Mouse (Mus musculus) E14TG2a.4 (cell line): Measurements from ENCODE around the gene Mrgbp.

Source experiments
- H3K27me3 ChIP-seq: 2 replicates; pipeline ENCODE4 v1.6.1; 2014; ENCODE audit warnings: low read length, control low read depth; ENCODE audit not compliant: insufficient read depth
- H3K36me3 ChIP-seq: 2 replicates; pipeline ENCODE4 v1.6.1; 2014; ENCODE audit warnings: low read length, control low read depth; ENCODE audit not compliant: insufficient read depth
- H3K4me1 ChIP-seq: replicated peaks from 2 replicates; pipeline ENCODE4 v1.6.1; 2014; ENCODE audit warnings: low read depth, low read length, control low read depth
- H3K4me3 ChIP-seq: replicated peaks from 2 replicates; pipeline ENCODE4 v1.5.1; 2014; ENCODE audit warnings: mild to moderate bottlenecking, low read length
- H3K9me3 ChIP-seq: 2 replicates; pipeline ENCODE4 v1.6.1; 2014; ENCODE audit warnings: low read length, control low read depth
- CTCF ChIP-seq: conservative IDR thresholded peaks from 2 replicates; pipeline ENCODE4 v1.5.1; 2014; ENCODE audit warnings: low read length
- NANOG ChIP-seq: IDR thresholded peaks from 2 replicates; pipeline ENCODE4 v1.6.1; 2014; ENCODE audit warnings: borderline replicate concordance, low read length, mixed read lengths
- POU5F1 ChIP-seq: IDR thresholded peaks from 2 replicates; pipeline ENCODE4 v1.6.1; 2014; ENCODE audit warnings: low read length, borderline replicate concordance

Mrgbp gene

DNA sequence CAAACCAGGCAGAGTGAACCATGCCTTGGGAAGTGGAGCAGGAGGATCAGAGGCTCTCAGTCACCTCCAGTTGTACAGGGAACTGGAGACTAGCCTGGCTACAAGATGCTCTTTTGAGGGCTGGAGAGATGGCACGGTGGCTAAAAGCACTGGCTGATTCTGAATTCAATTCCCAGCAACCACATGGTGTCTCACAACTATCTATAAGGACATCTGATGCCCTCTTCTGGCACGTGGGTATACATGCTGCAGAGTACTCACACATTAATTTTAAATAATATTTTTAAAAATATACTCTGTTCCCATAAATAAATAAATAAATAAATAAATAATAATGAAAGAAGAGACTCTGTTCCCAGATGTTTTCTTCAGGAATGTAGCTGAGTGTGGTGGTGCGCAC lies 25.9 kb upstream of the Mrgbp start:
- Histone ChIP-seq H3K4me1 (no peaks in the 10 kb centered on the region), H3K4me3 (no peak overlapping the region), H3K36me3 (no peaks in the 10 kb centered on the region), H3K9me3 (no peaks in the 10 kb centered on the region), H3K27me3 (0 out of 2 replicates have a peak, but pooled peaks cover 4% of the 10 kb centered on the region)
- TF ChIP-seq CTCF (no peak), NANOG (no peak), POU5F1 (no peak)

DNA sequence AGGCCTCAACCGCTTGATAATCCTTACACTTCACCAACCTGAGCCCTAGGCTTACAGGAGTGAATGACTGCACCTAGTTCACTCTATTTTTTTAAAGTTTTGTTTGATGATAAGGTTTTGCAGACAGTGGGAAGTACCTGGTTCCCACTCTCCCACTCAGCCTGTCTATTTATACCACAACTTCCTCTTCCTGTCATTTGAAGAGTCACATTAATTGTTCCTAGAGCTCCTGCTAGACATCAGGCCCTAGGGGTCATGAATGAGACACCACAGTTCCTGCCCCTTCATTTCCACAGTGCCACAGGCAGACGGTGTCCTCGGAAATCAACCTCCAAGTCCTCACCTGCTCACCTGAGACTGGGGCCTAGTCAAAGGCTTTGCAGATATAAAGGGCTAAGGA lies 24.6 kb upstream of the Mrgbp start:
- Histone ChIP-seq H3K27me3 (peaks cover 5% of the 10 kb centered on the region), H3K36me3 (no peaks in the 10 kb centered on the region), H3K9me3 (no peaks in the 10 kb centered on the region), H3K4me3 (no peak overlapping the region), H3K4me1 (no peaks in the 10 kb centered on the region)
- no peak for TF ChIP-seq CTCF
- TF ChIP-seq NANOG = no peak
- no peak for TF ChIP-seq POU5F1

DNA sequence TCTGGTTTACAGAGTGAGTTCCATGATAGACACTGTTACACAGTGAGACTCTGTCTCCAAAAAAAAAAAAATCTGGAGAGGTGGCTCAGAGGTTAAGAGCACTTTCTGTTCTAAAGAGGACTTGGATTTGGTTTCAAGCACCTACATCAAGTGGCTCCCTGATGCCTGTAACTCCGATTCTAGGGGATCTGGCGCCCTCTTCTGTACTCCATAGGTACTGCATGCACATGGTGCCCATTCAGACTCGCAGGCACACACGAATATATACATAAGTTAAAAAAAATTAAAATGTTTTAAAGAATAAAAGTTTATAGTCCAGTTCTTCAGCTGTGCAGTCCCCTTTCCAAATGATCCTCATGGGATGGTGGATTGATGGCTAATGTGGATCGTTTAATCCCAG lies 20.9 kb upstream of the Mrgbp start:
- H3K9me3 ChIP-seq = no peaks in the 10 kb centered on the region
- no peaks in the 10 kb centered on the region for H3K36me3 ChIP-seq
- H3K4me3 ChIP-seq = no peak overlapping the region
- TF ChIP-seq NANOG = no peak
- no peak for TF ChIP-seq POU5F1
- peak; percentile 93 for TF ChIP-seq CTCF
- peaks cover 23% of the 10 kb centered on the region for H3K27me3 ChIP-seq
- H3K4me1 ChIP-seq = no peaks in the 10 kb centered on the region

GRCm38 (mm10) chr2:180562146-180562545 lies 19.0 kb upstream of the Mrgbp start:
- Histone ChIP-seq H3K27me3 (peaks cover 23% of the 10 kb centered on the region), H3K36me3 (no peaks in the 10 kb centered on the region), H3K4me1 (no peaks in the 10 kb centered on the region), H3K9me3 (no peaks in the 10 kb centered on the region), H3K4me3 (no peak overlapping the region)
- no peak for TF ChIP-seq NANOG
- no peak for TF ChIP-seq POU5F1
- no peak for TF ChIP-seq CTCF

GRCm38 (mm10) chr2:180563296-180563695 lies 17.8 kb upstream of the Mrgbp start:
- Histone ChIP-seq H3K9me3 (no peaks in the 10 kb centered on the region), H3K4me3 (no peak overlapping the region), H3K27me3 (peaks cover 25% of the 10 kb centered on the region), H3K36me3 (no peaks in the 10 kb centered on the region), H3K4me1 (no peaks in the 10 kb centered on the region)
- no peak for TF ChIP-seq CTCF
- no peak for TF ChIP-seq POU5F1
- no peak for TF ChIP-seq NANOG

DNA sequence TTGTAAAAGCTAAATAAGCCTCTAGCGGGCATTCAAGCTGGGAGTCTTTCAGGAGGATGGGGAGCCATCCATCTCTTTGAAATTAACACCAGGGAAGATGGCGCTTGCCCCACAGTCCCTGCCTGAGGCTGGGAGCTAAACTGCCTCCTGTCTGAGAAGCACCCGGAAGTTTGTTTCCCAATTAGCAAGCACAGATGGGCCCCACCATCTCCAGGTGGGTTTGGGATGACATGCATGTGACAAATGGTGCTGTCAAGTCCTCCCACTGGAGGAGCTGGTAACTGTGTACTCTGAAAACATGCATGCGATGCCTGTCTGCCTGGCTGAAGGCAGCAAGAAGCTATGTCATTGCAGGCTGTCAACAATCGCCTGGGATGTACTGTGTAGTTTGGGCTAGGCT lies 17.3 kb upstream of the Mrgbp start:
- Histone ChIP-seq H3K9me3 (no peaks in the 10 kb centered on the region), H3K4me1 (no peaks in the 10 kb centered on the region), H3K27me3 (peaks cover 30% of the 10 kb centered on the region), H3K4me3 (no peak overlapping the region), H3K36me3 (no peaks in the 10 kb centered on the region)
- TF ChIP-seq NANOG (no peak), POU5F1 (no peak), CTCF (no peak)

DNA sequence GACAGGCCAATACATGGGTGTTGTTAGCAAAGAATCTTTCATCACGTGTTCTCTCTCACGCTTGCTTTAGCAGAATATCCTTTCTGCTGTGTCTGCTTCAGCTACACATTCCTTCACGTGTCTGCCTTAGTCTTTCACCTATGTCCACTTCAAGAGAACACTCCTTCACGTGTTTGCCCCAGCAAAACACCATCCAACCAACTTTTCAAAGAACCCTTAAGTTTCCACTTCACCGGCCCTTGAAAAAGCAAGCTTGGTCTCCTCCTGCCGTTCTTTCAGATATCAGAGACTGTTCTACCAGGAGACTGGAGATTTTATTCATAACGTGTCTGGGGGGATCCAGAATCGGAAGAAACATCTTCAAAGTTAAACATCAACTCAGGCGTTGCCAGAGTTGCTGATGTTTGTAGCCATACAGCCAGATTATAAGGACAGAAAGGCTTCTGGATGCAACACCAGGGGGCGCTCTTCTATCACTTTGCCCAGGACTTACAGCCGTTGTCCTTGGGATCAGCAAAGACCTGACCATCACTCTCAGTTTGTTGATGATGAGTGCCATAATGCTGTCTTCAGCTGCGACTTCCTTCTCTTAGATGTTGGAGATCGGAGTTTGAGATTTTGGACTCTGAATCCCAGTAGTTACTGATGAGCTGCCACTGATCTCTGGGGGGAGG lies 14.7 kb upstream of the Mrgbp start:
- Histone ChIP-seq H3K4me1 (no peaks in the 10 kb centered on the region), H3K27me3 (peaks cover 49% of the 10 kb centered on the region), H3K4me3 (no peak overlapping the region), H3K9me3 (no peaks in the 10 kb centered on the region), H3K36me3 (no peaks in the 10 kb centered on the region)
- peak; percentile 76 for TF ChIP-seq CTCF
- TF ChIP-seq POU5F1 = no peak

DNA sequence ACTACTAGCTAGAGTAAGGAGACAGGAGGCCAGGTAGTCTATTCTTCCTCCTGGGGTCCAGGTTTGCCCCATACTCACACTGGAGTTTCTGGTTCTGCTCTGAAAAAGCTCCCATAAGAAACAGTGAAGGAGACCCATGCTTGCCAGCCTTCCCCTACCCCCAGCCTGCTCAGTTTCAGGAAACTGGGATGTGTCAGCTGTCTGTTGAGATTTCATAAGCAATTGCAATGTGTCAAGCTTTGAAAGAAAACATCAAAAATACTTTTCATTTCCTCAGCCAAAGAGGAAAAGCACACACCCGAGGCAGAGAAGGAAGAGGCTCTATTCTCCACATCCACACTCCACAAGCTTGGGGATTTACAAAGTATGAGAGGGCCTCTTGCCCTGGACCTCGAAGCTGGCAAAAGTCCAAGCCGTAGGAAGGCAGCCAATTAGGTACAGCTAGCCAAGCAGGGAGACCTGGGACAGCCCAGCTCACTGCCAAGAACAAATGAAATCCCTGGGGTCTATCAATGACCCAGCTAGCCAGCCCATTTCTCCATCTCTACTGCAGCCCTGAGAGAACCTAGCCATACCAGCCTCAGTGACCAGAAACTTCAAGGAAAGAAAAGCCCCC lies 12.0 kb upstream of the Mrgbp start:
- Histone ChIP-seq H3K4me3 (no peak overlapping the region), H3K4me1 (no peaks in the 10 kb centered on the region), H3K36me3 (no peaks in the 10 kb centered on the region), H3K9me3 (peaks cover 4% of the 10 kb centered on the region; the same call in 1 of the 2 replicates), H3K27me3 (peaks cover 47% of the 10 kb centered on the region)
- TF ChIP-seq CTCF (no peak), NANOG (no peak), POU5F1 (no peak)

- Histone ChIP-seq H3K4me1 (0 out of 2 replicates have a peak, but pooled peaks cover 3% of the 10 kb centered on the region), H3K4me3 (no peak overlapping the region), H3K27me3 (peaks cover 58% of the 10 kb centered on the region), H3K36me3 (no peaks in the 10 kb centered on the region), H3K9me3 (peaks cover 4% of the 10 kb centered on the region; the same call in 1 of the 2 replicates)
- TF ChIP-seq NANOG = no peak
- TF ChIP-seq POU5F1 = no peak
- no peak for TF ChIP-seq CTCF
Measured at GRCm38 (mm10) chr2:180576482-180576881, 4.6 kb upstream of the Mrgbp start.
